Mouse (Mus musculus): Measurements from ENCODE around the gene Dnlz. TPM values are rescaled to one million over a fixed set of nuclear protein-coding genes. Genes with fewer than 3 reads are reported as not detected.

Gene Dnlz
- polyA plus RNA-seq, 1 experiment: 35.3 TPM

- H3K4me1 ChIP-seq: peaks cover 71% of the 10 kb centered on the region
- H3K27me3 ChIP-seq (replicated peaks): peaks cover 10% of the 10 kb centered on the region
- H3K9me3 ChIP-seq: no peaks in the 10 kb centered on the region
- H3K4me3 ChIP-seq (replicated peaks): no peak overlapping the region
- peaks cover 71% of the 10 kb centered on the region for H3K36me3 ChIP-seq (replicated peaks; ENCODE audit: low read length)
- TF ChIP-seq FLI1 (IDR thresholded peaks at IDR 0.05; ENCODE audit: low read length) (no peak), GATA1 (IDR thresholded peaks at IDR 0.05; ENCODE audit: borderline replicate concordance, low read length) (no peak)
Measured at GRCm38 (mm10) chr2:26358667-26359320, 6.9 kb upstream of the Dnlz start.

- H3K36me3 ChIP-seq (replicated peaks; ENCODE audit: low read length): peaks cover 63% of the 10 kb centered on the region
- no peaks in the 10 kb centered on the region for H3K9me3 ChIP-seq
- H3K4me3 ChIP-seq (replicated peaks): no peak overlapping the region
- peaks cover 75% of the 10 kb centered on the region for H3K4me1 ChIP-seq
- peaks cover 18% of the 10 kb centered on the region for H3K27me3 ChIP-seq (replicated peaks)
- TF ChIP-seq GATA1 (IDR thresholded peaks at IDR 0.05; ENCODE audit: borderline replicate concordance, low read length): no peak
- no peak for TF ChIP-seq FLI1 (IDR thresholded peaks at IDR 0.05; ENCODE audit: low read length)
Measured at GRCm38 (mm10) chr2:26357484-26357883, 5.6 kb upstream of the Dnlz start.

GRCm38 (mm10) chr2:26356678-26357077 lies 4.8 kb upstream of the Dnlz start:
- Histone ChIP-seq H3K36me3 (replicated peaks; ENCODE audit: low read length) (peaks cover 58% of the 10 kb centered on the region), H3K27me3 (replicated peaks) (peaks cover 18% of the 10 kb centered on the region), H3K4me1 (peaks cover 79% of the 10 kb centered on the region), H3K4me3 (replicated peaks) (peak overlapping the region; percentile 34), H3K9me3 (no peaks in the 10 kb centered on the region)
- TF ChIP-seq FLI1 (IDR thresholded peaks at IDR 0.05; ENCODE audit: low read length): no peak
- no peak for TF ChIP-seq GATA1 (IDR thresholded peaks at IDR 0.05; ENCODE audit: borderline replicate concordance, low read length)

GRCm38 (mm10) chr2:26356231-26356630 lies 4.3 kb upstream of the Dnlz start:
- H3K36me3 ChIP-seq (replicated peaks; ENCODE audit: low read length): peaks cover 58% of the 10 kb centered on the region
- H3K4me1 ChIP-seq: peaks cover 78% of the 10 kb centered on the region
- no peak overlapping the region for H3K4me3 ChIP-seq (replicated peaks)
- H3K27me3 ChIP-seq (replicated peaks): peaks cover 18% of the 10 kb centered on the region
- no peaks in the 10 kb centered on the region for H3K9me3 ChIP-seq
- TF ChIP-seq FLI1 (IDR thresholded peaks at IDR 0.05; ENCODE audit: low read length) (no peak), GATA1 (IDR thresholded peaks at IDR 0.05; ENCODE audit: borderline replicate concordance, low read length) (no peak)

- no peak overlapping the region for H3K4me3 ChIP-seq (replicated peaks)
- peaks cover 78% of the 10 kb centered on the region for H3K4me1 ChIP-seq
- no peaks in the 10 kb centered on the region for H3K9me3 ChIP-seq
- peaks cover 70% of the 10 kb centered on the region for H3K36me3 ChIP-seq (replicated peaks; ENCODE audit: low read length)
- TF ChIP-seq FLI1 (IDR thresholded peaks at IDR 0.05; ENCODE audit: low read length): no peak
- no peak for TF ChIP-seq GATA1 (IDR thresholded peaks at IDR 0.05; ENCODE audit: borderline replicate concordance, low read length)
- H3K27me3 ChIP-seq (replicated peaks): peaks cover 18% of the 10 kb centered on the region
Measured at GRCm38 (mm10) chr2:26354401-26354800, 2.5 kb upstream of the Dnlz start.

- H3K27me3 ChIP-seq (replicated peaks): peaks cover 18% of the 10 kb centered on the region
- H3K9me3 ChIP-seq: no peaks in the 10 kb centered on the region
- peak overlapping the region; percentile 98 for H3K4me3 ChIP-seq (replicated peaks)
- TF ChIP-seq FLI1 (IDR thresholded peaks at IDR 0.05; ENCODE audit: low read length): no peak
- no peak for TF ChIP-seq GATA1 (IDR thresholded peaks at IDR 0.05; ENCODE audit: borderline replicate concordance, low read length)
- H3K4me1 ChIP-seq: peaks cover 80% of the 10 kb centered on the region
- H3K36me3 ChIP-seq (replicated peaks; ENCODE audit: low read length): peaks cover 70% of the 10 kb centered on the region
Measured at GRCm38 (mm10) chr2:26353066-26353980, 1.4 kb upstream of the Dnlz start.

GRCm38 (mm10) chr2:26352291-26352910 lies 491 bp upstream of the Dnlz start:
- Histone ChIP-seq H3K4me1 (peaks cover 83% of the 10 kb centered on the region), H3K4me3 (replicated peaks) (peak overlapping the region; percentile 98)
- TF ChIP-seq FLI1 (IDR thresholded peaks at IDR 0.05; ENCODE audit: low read length) (no peak), GATA1 (IDR thresholded peaks at IDR 0.05; ENCODE audit: borderline replicate concordance, low read length) (no peak)

GRCm38 (mm10) chr2:26348241-26348640 lies 3.7 kb downstream of the Dnlz start:
- no peaks in the 10 kb centered on the region for H3K9me3 ChIP-seq
- peaks cover 6% of the 10 kb centered on the region for H3K27me3 ChIP-seq (replicated peaks)
- peaks cover 75% of the 10 kb centered on the region for H3K36me3 ChIP-seq (replicated peaks; ENCODE audit: low read length)
- H3K4me1 ChIP-seq: peaks cover 91% of the 10 kb centered on the region
- H3K4me3 ChIP-seq (replicated peaks): peak overlapping the region; percentile 64
- no peak for TF ChIP-seq FLI1 (IDR thresholded peaks at IDR 0.05; ENCODE audit: low read length)
- TF ChIP-seq GATA1 (IDR thresholded peaks at IDR 0.05; ENCODE audit: borderline replicate concordance, low read length): no peak

More at GRCm38 (mm10) chr2:26352291-26352910, 491 bp upstream of the Dnlz start:
- H3K36me3 ChIP-seq (replicated peaks; ENCODE audit: low read length): peaks cover 70% of the 10 kb centered on the region
- H3K9me3 ChIP-seq: no peaks in the 10 kb centered on the region
- H3K27me3 ChIP-seq (replicated peaks): peaks cover 13% of the 10 kb centered on the region

GRCm38 (mm10) chr2:26342609-26343490 lies 9.1 kb downstream of the Dnlz start:
- H3K9me3 ChIP-seq: no peaks in the 10 kb centered on the region
- TF ChIP-seq FLI1 (IDR thresholded peaks at IDR 0.05; ENCODE audit: low read length) (no peak), GATA1 (IDR thresholded peaks at IDR 0.05; ENCODE audit: borderline replicate concordance, low read length) (no peak)
- H3K36me3 ChIP-seq (replicated peaks; ENCODE audit: low read length): peaks cover 89% of the 10 kb centered on the region
- peak overlapping the region; percentile 90 for H3K4me3 ChIP-seq (replicated peaks)
- no peaks in the 10 kb centered on the region for H3K27me3 ChIP-seq (replicated peaks)
- peaks cover 93% of the 10 kb centered on the region for H3K4me1 ChIP-seq
